Mouse (Mus musculus) left cerebral cortex, postnatal 14 days (tissue): ENCODE results near the gene Dcpp1. TPM values are rescaled to one million over a fixed set of nuclear protein-coding genes. Genes with fewer than 3 reads are reported as not detected.
"Not testable (repeated sequence)": the region's sequence is repeated elsewhere in the genome, so short reads cannot be mapped to it uniquely, and the experiment has no call there.

Source experiments
- DNase-seq, 2 experiments: peaks; one replicate each; pipeline ENCODE4 v3.0.0; 2021 to 2022; ENCODE audit warnings: low spot score in 2 of 2, mixed read lengths in 1 of 2
- intact Hi-C: fragments of 180-260 bp; cut with DNase I; formaldehyde crosslinking; loops from one replicate; pipeline ENCODE4 v1.15.1; 2025
- long read RNA-seq, 2 experiments: library from polyadenylated mRNA; stranded (forward); transcript quantifications; one replicate each; pipeline ENCODE4 v2.0.0; 2021
- total RNA-seq, 2 experiments: library from RNA; stranded (reverse); gene quantifications; 2 replicates each; pipeline ENCODE4 v1.2.3; 2021

The Dcpp1 gene
- not detected for total RNA-seq
- long read RNA-seq, experiment 1, result 0 reads
- long read RNA-seq, experiment 2, result 0 reads

DNA sequence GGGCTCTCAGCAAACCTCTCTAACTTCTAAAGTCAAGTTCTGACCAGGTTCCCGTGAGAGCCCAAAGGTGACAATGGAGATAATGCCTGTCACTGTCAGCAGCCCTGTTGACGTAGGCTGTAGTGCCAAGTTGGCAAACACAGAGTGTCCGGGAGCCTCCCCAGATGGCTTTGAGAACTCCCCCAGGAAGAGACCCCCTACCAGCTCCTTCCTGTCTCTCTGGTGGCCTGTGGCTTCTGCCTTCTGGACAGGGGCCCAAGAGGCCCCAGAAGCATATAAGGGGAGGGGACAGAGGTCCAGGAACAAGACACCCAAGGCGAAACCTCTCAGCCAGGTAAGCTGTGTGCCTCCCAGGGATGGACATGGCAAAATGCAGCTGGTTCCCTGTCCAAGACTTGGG is at the start of gene Dcpp1, which contains the start of gene Dcpp2:
Dcpp1 (plus strand) TSS at position 301 of the 400 bp plus-strand sequence.
Dcpp2 (plus strand) TSS at position 305 of the 400 bp plus-strand sequence.
- intact Hi-C loops, DNase-seq: not testable (repeated sequence)

DNA sequence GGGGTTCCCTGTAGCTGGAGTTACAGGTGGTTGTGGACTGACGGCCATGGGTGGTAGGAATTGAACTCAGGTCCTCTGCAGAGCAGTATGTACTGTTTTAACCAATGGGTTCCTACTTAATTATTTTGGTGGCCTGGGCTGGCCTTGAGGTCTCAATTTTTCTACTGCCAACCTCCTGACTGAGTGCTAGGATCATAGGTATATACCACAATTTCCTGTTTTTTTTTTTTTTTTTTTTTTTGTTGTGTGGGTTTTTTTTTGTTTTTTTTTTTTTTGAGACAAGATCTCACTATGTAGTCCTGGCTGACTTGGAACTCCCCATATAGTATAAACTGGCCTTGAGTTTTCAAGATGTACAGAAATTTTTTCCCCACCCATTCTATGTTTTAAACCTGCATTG is 49.5 kb upstream of the Dcpp1 start:
- intact Hi-C loops, result no loop called here
- no peak for DNase-seq

DNA sequence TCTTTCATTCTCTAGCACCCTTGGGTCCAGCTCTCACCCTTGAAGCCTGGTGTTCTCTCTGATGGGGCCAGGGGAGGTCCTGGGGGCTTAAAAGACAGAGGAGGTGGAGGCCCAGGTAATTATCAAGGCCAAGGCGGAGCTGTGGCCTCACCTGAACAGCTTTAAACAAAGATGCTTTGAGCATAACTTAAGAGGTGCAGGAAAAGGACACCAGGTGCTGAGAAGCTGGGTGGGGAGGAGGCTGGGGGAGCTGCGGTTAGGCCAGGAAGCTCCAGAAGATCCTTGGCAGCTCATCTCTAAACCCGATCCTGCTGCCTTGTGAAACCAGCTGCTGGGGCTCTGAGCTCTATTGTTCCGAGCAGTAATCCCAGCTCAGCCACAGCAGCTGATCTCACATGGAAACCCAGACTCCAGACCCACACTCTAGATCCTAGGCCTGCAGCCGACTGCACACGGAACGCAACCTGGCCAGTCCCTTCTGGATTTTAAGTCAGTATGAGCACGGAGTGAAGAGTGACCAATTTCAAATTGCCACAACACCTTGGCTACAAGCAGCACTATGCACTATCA is 44.6 kb upstream of the Dcpp1 start, which contains the start of gene Prss33:
Prss33 (minus strand) TSS at position 51 of the 570 bp plus-strand sequence.
- DNase-seq, result no peak
- intact Hi-C loops, result no loop called here

DNA sequence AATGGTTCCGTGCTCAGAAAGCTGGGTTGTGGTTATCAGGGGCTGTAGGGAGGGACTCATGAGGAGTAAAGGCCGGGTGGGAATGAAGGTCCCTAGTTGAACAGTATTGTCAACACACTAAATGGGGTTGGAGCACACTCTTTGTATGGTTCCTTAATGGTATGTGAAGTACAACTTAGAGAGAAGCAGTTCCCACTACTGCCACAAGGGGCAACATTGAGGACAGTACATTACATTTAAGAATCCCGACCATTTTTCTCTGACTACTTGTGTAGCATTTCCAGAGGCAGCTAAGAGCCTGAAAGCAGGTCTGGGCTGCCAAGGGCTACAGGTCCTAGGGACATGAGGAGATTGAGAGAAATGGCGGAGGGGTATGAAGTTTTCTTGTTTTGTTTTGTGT is 39.5 kb upstream of the Dcpp1 start:
- peak; percentile 79 to 83 for DNase-seq
- intact Hi-C loops, result loop anchor here (5.0 kb wide), 1 partner anchor 69 kb away; the partner anchor contains the start of gene Flywch1

DNA sequence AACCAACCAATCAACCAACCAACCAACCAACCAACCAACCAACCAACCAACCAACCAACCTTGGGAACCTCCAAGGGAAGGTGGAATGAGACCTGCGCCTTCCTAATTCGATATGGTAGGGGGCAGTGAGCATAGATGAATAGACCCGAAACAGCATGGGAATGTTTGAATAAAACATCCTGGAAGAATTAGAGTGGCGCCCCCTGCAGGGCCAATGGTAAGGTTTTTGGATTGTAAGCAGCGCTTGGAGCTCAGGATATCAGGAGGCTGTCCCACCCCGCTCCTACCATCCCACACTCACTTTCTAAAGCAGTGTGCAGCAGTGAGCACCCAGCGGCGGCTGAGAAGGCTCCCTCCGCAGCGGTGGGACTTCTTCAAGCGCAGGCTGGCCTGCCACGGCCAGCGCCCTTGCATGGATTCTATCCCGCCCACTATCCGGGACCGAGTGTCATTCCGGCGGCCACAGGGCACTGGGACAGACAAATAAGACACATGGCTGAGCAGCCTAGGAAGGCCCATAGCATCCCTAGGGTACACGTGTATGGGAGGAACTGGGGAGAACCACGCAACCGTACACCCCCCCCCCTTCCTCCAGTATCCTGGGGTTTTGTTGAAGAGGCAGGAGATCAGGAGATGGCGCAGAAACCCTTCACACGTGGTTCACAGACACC is 37.4 kb upstream of the Dcpp1 start:
- DNase-seq, result no peak
- intact Hi-C loops, result loop anchor here (5.0 kb wide), 1 partner anchor 71 kb away; the partner anchor contains the start of gene Flywch1

DNA sequence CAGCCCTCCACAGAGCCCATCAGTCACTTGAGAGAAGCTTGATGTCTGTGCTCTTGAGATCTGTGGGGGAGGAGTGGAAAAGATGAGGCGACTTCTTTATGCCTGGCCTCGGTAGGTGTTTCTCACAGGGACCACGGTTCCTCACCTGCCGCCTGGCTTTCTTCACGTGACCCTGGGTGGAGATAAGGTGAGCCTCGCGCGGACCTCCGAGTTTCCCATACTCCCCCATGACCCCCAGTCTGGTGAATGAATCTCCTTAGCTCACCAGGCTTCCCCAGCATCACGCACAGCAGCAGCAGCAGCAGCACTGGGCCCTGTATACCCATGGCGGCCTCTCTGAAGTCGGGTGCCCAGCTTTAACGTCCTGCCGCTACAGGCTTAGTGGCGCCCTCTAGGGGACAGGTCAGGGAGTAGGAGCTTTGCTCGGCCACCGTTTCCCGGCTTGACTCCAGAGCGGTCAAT is 36.8 kb upstream of the Dcpp1 start, which contains the start of the genes Prss32 and Prss41:
Prss32 (plus strand) TSS at position 44 of the 462 bp plus-strand sequence.
Prss41 (minus strand) TSS at position 361 of the 462 bp plus-strand sequence.
- DNase-seq, result peak in 1 of 2 experiments; percentile 52
- intact Hi-C loops, result loop anchor here (5.0 kb wide), 1 partner anchor 72 kb away; the partner anchor contains the start of gene Flywch1

DNA sequence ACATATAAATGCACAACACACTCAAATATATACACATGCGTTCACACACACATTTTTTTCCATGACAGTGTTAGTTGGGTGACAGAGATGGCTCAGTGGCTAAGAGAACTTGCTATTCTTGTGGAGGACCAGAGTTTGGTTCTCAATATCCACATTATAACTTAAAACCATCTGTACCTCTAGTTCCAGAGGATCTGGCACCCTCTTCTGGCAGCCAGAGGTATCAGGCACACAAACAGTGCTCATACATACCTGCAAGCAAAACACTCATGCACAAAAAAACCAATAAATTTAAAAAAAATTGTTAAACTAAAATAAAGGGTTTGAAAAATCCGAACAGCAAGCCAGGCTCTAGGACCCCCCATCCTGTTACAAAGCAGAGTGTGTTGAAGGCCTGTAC is 30.6 kb upstream of the Dcpp1 start:
- DNase-seq, result no peak
- intact Hi-C loops, result no loop called here

DNA sequence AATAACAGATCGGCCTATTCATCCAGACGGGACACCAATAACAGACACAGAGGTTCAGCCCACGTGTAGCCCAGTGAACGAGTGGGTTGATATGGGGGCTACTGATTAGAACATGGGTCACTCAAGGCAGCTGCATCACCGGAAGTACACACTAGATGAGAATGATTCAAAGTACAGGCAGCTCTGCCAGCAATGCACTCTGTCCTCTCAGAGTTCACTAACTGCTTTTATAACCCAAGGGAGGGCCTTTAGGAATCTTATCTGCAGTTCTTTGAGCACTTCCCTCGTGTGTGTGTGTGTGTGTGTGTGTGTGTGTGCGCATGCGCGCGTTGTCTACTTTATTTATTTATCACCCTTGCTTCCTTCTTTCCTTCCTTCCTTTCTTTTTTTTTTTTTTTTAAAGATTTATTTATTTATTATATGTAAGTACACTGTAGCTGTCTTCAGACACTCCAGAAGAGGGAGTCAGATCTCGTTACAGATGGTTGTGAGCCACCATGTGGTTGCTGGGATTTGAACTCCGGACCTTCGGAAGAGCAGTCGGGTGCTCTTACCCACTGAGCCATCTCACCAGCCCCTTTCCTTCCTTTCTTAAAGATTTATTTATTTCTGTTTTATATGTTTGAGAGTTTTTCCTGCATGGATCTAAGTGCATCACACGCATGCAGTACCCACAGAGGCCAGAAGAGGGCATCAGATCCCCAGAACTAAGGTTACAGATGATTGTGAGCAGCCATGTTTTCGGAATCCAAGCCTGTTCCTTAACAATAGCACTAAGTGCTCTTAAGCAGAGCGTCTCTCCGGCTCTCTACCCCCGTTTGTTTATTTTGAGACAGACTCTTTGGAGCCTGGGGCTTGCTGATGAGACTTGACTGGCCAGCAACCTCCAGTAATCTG is 29.6 kb upstream of the Dcpp1 start:
- DNase-seq, result peak; percentile 74 to 82
- intact Hi-C loops, result no loop called here

DNA sequence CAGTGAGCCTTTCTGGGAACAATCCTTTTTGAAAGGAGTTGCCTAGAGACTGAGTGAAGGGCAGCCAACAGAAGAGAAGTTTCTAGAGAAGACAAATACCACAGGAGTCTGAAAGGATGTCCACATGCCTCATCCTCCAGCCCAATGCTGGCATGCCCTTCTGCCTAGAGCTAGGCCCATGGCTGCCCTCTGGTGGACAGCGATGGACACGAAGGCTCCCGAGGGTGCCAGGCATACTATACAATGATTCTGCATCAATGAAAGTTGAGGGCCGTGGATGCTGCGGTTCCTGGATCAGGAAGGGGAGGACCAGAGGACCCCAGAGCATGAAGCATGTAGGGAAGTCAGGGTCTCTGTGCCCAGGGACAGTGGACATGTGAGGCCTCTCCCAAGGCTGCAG is 27.4 kb upstream of the Dcpp1 start:
- peak; percentile 31 to 34 for DNase-seq

DNA sequence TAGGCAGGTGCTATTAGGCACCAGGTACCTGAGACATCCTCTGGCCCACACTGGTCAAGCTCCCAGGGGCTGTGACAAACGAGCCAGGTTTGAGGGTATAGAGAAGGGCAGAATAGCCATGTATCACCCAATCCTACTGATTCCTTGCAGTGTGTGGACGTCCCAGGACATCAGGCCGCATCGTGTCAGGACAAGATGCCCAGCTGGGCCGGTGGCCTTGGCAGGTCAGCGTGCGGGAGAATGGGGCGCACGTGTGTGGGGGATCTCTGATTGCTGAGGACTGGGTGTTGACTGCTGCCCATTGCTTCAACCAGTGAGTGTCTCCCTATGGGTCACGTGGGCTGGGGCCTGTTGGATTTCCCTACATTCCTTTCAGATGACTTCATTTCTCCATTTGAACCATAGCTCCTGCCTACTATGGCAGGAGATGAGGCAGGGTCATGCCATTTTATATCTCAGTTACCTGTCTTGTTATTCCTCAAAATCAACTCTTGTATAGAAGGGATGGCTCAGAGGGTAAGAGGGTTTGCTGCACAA is 26.4 kb upstream of the Dcpp1 start:
- intact Hi-C loops, result loop anchor here (2.0 kb wide), 1 partner anchor 107 kb away; no protein-coding TSS in a partner anchor

More for the DNA sequence above, 27.4 kb upstream of the Dcpp1 start:
- intact Hi-C loops, result no loop called here

DNA sequence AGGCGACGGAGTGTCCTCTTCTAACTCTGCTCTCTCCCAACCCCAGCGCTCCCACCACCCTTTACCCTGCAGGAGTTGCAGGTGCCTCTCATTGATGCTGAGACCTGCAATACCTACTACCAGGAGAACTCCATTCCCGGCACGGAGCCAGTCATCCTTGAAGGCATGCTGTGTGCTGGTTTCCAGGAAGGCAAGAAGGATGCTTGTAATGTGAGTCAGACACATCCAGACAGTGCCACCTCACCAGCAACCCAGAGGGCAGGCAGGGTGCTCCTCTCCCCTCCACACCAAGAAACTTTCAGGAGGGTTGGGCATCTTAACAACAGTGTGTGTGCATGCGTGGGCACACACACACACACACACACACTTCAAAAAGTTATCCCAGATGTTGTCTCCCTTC is 23.5 kb upstream of the Dcpp1 start:
- intact Hi-C loops, result no loop called here
- no peak for DNase-seq

More for the DNA sequence above, 26.4 kb upstream of the Dcpp1 start:
- DNase-seq, result no peak

DNA sequence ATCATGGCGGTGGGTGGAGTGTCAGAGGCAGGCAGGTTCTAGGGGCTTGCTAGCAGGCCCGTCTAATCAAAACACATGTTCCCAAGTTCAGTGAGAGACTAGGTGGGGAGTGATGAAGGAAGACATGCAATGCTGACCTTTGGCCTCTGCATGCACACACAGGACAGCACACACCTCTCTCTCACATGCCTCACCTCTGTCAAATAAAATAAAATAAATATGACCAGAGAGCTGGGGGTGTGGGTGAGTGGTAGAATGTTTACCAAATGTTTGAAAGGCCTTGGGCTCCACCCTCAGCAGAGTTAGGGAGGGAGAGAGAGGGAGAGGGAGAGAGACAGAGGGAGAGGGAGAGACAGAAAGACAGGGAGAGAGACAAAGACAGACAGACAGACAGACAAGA is 22.8 kb upstream of the Dcpp1 start:
- intact Hi-C loops, result no loop called here
- DNase-seq, result no peak

DNA sequence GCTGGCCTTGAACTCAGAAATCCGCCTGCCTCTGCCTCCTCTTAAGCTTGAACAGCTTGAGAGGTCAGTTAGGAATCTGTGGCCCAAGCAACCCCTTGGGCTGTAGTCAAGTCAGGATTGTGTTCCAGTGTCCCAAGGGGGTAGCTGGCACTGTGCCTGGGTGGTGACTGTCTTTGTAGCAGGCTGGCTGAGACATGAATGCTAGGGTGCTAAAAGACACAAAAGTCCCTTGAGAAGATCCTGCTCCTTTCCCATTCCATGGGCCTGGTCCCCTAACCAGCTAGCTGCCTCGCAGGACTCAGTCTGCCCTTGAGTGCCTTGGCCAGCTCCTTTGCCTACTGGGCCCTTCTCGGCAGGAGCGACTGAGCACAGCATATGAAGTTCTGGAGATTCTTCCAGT is 17.8 kb upstream of the Dcpp1 start:
- no peak for DNase-seq
- intact Hi-C loops, result no loop called here

DNA sequence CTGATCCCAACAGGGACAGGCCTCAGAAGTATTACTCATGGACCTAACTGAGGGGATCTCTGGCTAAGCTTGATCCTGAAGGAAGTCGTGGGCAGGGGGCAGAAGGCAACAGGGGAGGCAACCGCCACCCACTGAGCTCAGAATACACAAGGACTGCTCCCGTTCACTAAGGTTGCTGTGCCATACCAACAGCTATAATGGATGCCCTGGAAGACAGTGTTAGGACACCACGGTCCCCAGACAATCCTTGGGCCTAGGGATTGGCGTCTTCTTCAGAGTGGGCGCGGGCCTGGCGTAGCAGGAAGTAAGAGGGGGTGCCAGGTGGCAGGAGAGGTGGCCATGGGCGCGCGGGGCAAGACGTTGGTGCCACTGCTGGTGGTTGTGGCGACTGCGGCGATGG is 12.9 kb upstream of the Dcpp1 start, which contains the start of gene Prss21:
Prss21 (plus strand) TSS at position 301 of the 400 bp plus-strand sequence.
- intact Hi-C loops, result no loop called here

DNA sequence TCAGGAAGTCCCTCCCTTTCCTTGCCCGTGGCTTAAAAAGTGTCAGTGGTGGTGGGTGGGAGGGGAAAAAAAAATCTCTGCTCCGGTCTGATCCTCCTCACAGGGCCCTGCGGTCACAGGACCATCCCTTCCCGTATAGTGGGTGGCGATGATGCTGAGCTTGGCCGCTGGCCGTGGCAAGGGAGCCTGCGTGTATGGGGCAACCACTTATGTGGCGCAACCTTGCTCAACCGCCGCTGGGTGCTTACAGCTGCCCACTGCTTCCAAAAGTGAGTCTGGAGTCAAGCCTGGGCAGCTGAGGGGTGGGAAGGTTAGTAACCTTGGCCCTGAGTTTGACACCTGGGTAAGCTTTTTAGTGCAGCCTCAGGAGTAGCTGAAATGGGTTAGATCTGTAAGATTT is 12.2 kb upstream of the Dcpp1 start:
- DNase-seq, result no peak
- intact Hi-C loops, result no loop called here

More for the DNA sequence above, 12.9 kb upstream of the Dcpp1 start, which contains the start of gene Prss21:
- DNase-seq, result no peak

DNA sequence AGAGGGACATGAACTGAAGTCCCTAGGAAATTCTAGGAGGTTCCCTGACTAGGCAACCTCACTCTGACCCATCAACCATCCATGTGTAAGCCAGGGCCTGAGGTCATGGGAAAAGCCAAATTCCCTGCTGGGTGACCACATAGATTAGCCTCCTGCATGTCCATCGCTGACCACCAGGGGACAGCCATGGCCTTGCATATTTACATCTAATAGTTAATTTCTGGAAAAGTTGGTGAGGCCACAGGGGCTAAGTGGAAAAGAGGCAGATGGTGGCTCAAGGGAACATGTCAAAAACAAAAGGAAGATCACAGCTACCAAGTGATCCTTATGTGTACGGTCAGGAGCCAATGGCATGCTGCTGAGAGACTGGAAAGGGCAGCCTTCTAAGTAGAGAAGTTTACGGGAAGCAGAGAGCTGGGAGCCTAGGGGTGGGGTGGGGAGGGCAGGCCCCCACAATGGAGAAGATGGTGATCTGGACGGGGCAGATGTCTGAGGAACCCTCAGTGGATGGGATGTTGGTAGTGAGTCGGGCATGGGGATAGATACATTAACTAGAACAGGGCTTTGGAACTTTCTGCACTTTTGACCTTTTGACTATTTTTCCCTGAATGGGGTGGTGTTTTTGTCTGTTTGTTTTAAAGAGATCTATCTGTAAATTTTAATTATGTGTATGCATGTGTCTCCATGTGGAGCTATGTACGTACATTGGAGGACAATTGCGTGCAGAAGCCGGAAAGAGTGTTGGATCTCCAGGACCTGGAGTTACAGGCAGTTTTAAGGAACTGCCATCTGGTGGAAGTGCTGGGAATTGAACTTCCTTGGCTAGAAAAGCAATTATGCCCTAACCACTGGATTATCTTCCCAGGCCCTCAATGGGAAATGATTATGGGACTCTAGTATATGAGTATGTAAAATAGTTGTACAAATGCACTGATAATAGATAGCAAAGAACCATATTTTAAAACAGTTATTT is 6.5 kb upstream of the Dcpp1 start:
- intact Hi-C loops, result loop anchor here (5.0 kb wide), 1 partner anchor 88 kb away; no protein-coding TSS in a partner anchor
- DNase-seq, result peak; percentile 36 to 47

DNA sequence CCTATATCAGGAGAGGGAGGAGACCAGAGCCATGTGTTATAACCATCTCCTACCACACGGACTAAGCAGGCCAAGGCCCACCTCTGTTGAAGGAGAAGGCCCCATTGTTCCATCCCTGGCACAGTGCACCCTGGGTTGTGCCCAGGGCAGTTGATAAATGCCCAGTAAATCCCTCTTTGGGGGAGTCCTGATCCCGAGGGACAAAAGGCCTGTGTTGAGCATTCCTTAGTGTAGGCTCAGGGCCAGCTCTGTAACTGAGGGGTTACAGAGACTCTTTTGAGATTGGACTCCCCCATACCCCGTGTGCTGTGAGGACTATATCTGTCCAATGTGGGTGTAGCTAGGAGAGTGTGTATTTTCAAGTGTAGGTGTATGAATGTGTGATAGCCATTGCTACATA is 3.9 kb upstream of the Dcpp1 start:
- intact Hi-C loops, result no loop called here
- peak; percentile 13 to 40 for DNase-seq

DNA sequence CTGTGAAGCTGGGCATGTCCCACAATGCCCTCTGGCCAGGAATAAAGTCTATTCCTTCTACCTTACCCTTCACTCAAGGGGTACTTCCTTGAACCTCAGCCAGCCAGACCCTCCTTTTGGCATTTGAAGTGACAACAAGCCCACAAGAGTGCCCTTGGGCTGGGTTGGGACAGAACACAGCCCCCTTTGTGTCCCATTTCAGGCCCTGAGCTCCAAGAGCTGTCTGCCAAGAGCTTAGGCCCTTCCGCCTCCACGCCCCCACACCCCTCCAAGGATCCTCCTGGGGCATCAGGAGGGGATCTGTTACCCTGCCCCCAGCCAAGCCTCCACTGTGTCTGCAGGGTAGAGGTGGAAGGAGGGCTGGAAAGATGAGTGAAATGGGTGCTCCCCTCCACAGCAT is 3.5 kb upstream of the Dcpp1 start:
- intact Hi-C loops, result no loop called here
- DNase-seq, result no peak
